In genomic region chr8:84184085-84185043, GRCm38 (mm10) we compare ENCODE assay signal across 8 mouse cellular contexts. TPM values are rescaled to one million over a fixed set of nuclear protein-coding genes. Genes with fewer than 3 reads are reported as not detected.
DNase-seq lines count a peak whose midpoint lies in the region; ATAC-seq and TF ChIP-seq lines count a peak whose summit lies in the region.

No protein-coding gene starts in this region.

- no peak for TF ChIP-seq CTCF in left cerebral cortex, adult 2 months (IDR thresholded peaks at IDR 0.05)
- TF ChIP-seq CTCF in midbrain, postnatal 0 days (IDR thresholded peaks at IDR 0.05) = no peak

- H3K4me3 ChIP-seq in left cerebral cortex, adult 2 months = peak overlapping the region; percentile 63
- peak overlapping the region; percentile 91 for H3K4me3 ChIP-seq in embryonic facial prominence, embryonic 10.5 days
- H3K4me3 ChIP-seq in hindbrain, embryonic 16.5 days (ENCODE audit: low read length) = peak overlapping the region; percentile 71
- H3K4me3 ChIP-seq in midbrain, postnatal 0 days (ENCODE audit: low read depth, low read length) = peak overlapping the region; percentile 79

- H3K27ac ChIP-seq in left cerebral cortex, adult 2 months = peak overlapping the region; percentile 57
- H3K27ac ChIP-seq in embryonic facial prominence, embryonic 10.5 days (replicated peaks) = peak overlapping the region; percentile 100
- peak overlapping the region; percentile 94 for H3K27ac ChIP-seq in hindbrain, embryonic 16.5 days (ENCODE audit: low read depth, low read length)
- H3K27ac ChIP-seq in midbrain, postnatal 0 days (ENCODE audit: low read depth, low read length) = peak overlapping the region; percentile 97

- peaks cover 65% of the 10 kb centered on the region for H3K4me1 ChIP-seq in embryonic facial prominence, embryonic 10.5 days
- peaks cover 47% of the 10 kb centered on the region for H3K4me1 ChIP-seq in hindbrain, embryonic 16.5 days (ENCODE audit: control insufficient read depth, insufficient read depth, low read depth, low read length)
- H3K4me1 ChIP-seq in midbrain, postnatal 0 days (ENCODE audit: insufficient read depth, low read length) = peaks cover 26% of the 10 kb centered on the region

- H3K27me3 ChIP-seq in embryonic facial prominence, embryonic 10.5 days (replicated peaks; ENCODE audit: low read depth, poor library complexity, severe bottlenecking) = peaks cover 34% of the 10 kb centered on the region
- peaks cover 2% of the 10 kb centered on the region; the same call in 1 of the 2 replicates for H3K27me3 ChIP-seq in hindbrain, embryonic 16.5 days (replicated peaks; ENCODE audit: control insufficient read depth, insufficient read depth, low read length)
- H3K27me3 ChIP-seq in midbrain, postnatal 0 days (ENCODE audit: insufficient read depth, low read length) = no peaks in the 10 kb centered on the region

- intact Hi-C loops in left cerebral cortex, adult 2 months (cut with DNase I) = loop anchor here (5.0 kb wide), 1 partner anchor 88 kb away; the partner anchor contains the start of gene Ccdc130
- intact Hi-C loops in left cerebral cortex, postnatal 36 days (cut with DNase I) = loop anchor here (5.0 kb wide), 1 partner anchor 173 kb away; no protein-coding TSS in a partner anchor

- 23% methylated on average over 21 of the region's 21 CpGs for WGBS in embryonic facial prominence, embryonic 10.5 days
- 15% methylated on average over 21 of the region's 21 CpGs for WGBS in hindbrain, embryonic 16.5 days
- 15% methylated on average over 21 of the region's 21 CpGs for WGBS in midbrain, postnatal 0 days

- peak overlapping the region; percentile 79 for H3K4me2 ChIP-seq in hindbrain, embryonic 16.5 days (ENCODE audit: low read length)
- peak overlapping the region; percentile 80 for H3K4me2 ChIP-seq in midbrain, postnatal 0 days (ENCODE audit: low read depth, low read length, poor library complexity, severe bottlenecking)

- peak overlapping the region; percentile 96 for H3K9ac ChIP-seq in hindbrain, embryonic 16.5 days (ENCODE audit: low read depth, low read length)
- H3K9ac ChIP-seq in midbrain, postnatal 0 days (replicated peaks; ENCODE audit: low read length, poor library complexity, severe bottlenecking) = peak overlapping the region; percentile 96

- 0 out of 2 replicates have a peak, but pooled peaks have one; percentile 3 for ATAC-seq in hindbrain, embryonic 16.5 days
- peak; percentile 11 for ATAC-seq in midbrain, postnatal 0 days (ENCODE audit: low FRiP score)

- no peak for DNase-seq in left cerebral cortex, adult 2 months (ENCODE audit: extremely low spot score in 1 of 2, low spot score in 2 of 2)
- DNase-seq in left cerebral cortex, adult 9 months (ENCODE audit: low spot score in 2 of 2) = no peak
- no peak for DNase-seq in embryonic facial prominence, embryonic 10.5 days (ENCODE audit: low spot score)
- no peak for DNase-seq in midbrain, postnatal 0 days (ENCODE audit: low spot score)
- no peak for DNase-seq in adrenal gland, postnatal 10 days
- no peak for DNase-seq in left cerebral cortex, postnatal 36 days (ENCODE audit: low spot score in 2 of 2)
- DNase-seq in frontal cortex, adult 2 months (ENCODE audit: extremely low spot score in 1 of 2, low spot score in 1 of 2) = no peak

- H3K36me3 ChIP-seq in embryonic facial prominence, embryonic 10.5 days (replicated peaks) = peaks cover 12% of the 10 kb centered on the region; the same call in 1 of the 2 replicates
- no peaks in the 10 kb centered on the region for H3K36me3 ChIP-seq in hindbrain, embryonic 16.5 days (ENCODE audit: control insufficient read depth, insufficient read depth, low read length)
- no peaks in the 10 kb centered on the region for H3K36me3 ChIP-seq in midbrain, postnatal 0 days (ENCODE audit: insufficient read depth, low read length)

- H3K9me3 ChIP-seq in embryonic facial prominence, embryonic 10.5 days = no peaks in the 10 kb centered on the region
- no peaks in the 10 kb centered on the region for H3K9me3 ChIP-seq in hindbrain, embryonic 16.5 days (ENCODE audit: control insufficient read depth, low read length)
- no peaks in the 10 kb centered on the region for H3K9me3 ChIP-seq in midbrain, postnatal 0 days (ENCODE audit: low read length)

RNA-seq across cellular contexts. Expression of gene Nanos3, which starts 0.7 kb away (rescaled TPM):
- total RNA-seq in left cerebral cortex, adult 2 months (2021) = 1 to 10 TPM; 2.0 to 3.0 TPM
- polyA plus RNA-seq in embryonic facial prominence, embryonic 10.5 days (2016; fragmentation: Nextera tagmentation; extraction: Ambion mirVana) = 2.4 and 3.5 TPM in 2 replicates
- 6.2 and 6.8 TPM in 2 replicates for polyA plus RNA-seq in hindbrain, embryonic 16.5 days (2015; fragmentation: Nextera tagmentation; extraction: Ambion mirVana)
- 0.27 and 4.6 TPM in 2 replicates for total RNA-seq in midbrain, postnatal 0 days (2014; rRNA removed)
- 14.0 and 15.3 TPM in 2 replicates for polyA plus RNA-seq in midbrain, postnatal 0 days (2015; fragmentation: Nextera tagmentation; extraction: Ambion mirVana)
- 1 to 10 TPM in 1 of 2 experiments, under 1 TPM in 1; 0.96 to 2.3 TPM for total RNA-seq in adrenal gland, postnatal 10 days (2021)
- 1 to 10 TPM; 3.7 to 3.9 TPM for total RNA-seq in left cerebral cortex, postnatal 36 days (2021)
- 2.1 and 2.6 TPM in 2 replicates for polyA plus RNA-seq in frontal cortex, adult 2 months (2012; rRNA removed)

RNA-seq across cellular contexts. Expression of gene 4930432K21Rik, which starts 36.5 kb away (rescaled TPM):
- 1 to 10 TPM; 2.0 to 2.8 TPM for total RNA-seq in left cerebral cortex, adult 2 months (2021)
- 1.5 and 1.8 TPM in 2 replicates for polyA plus RNA-seq in embryonic facial prominence, embryonic 10.5 days (2016; fragmentation: Nextera tagmentation; extraction: Ambion mirVana)
- polyA plus RNA-seq in hindbrain, embryonic 16.5 days (2015; fragmentation: Nextera tagmentation; extraction: Ambion mirVana) = 2.7 and 2.9 TPM in 2 replicates
- 5.6 and 5.7 TPM in 2 replicates for total RNA-seq in midbrain, postnatal 0 days (2014; rRNA removed)
- polyA plus RNA-seq in midbrain, postnatal 0 days (2015; fragmentation: Nextera tagmentation; extraction: Ambion mirVana) = 2.2 and 2.4 TPM in 2 replicates
- under 1 TPM; 0.36 to 0.79 TPM for total RNA-seq in adrenal gland, postnatal 10 days (2021)
- 1 to 10 TPM; 1.7 to 2.1 TPM for total RNA-seq in left cerebral cortex, postnatal 36 days (2021)
- 2.6 and 2.9 TPM in 2 replicates for polyA plus RNA-seq in frontal cortex, adult 2 months (2012; rRNA removed)

RNA-seq across cellular contexts. Expression of gene Cc2d1a, which starts 36.6 kb away (rescaled TPM):
- total RNA-seq in left cerebral cortex, adult 2 months (2021) = 10 to 100 TPM; 49.9 to 52.2 TPM
- polyA plus RNA-seq in embryonic facial prominence, embryonic 10.5 days (2016; fragmentation: Nextera tagmentation; extraction: Ambion mirVana) = 20.4 and 21.0 TPM in 2 replicates
- 53.3 and 54.5 TPM in 2 replicates for polyA plus RNA-seq in hindbrain, embryonic 16.5 days (2015; fragmentation: Nextera tagmentation; extraction: Ambion mirVana)
- total RNA-seq in midbrain, postnatal 0 days (2014; rRNA removed) = 86.1 and 101 TPM in 2 replicates
- polyA plus RNA-seq in midbrain, postnatal 0 days (2015; fragmentation: Nextera tagmentation; extraction: Ambion mirVana) = 65.9 and 70.7 TPM in 2 replicates
- 10 to 100 TPM; 18.6 to 27.0 TPM for total RNA-seq in adrenal gland, postnatal 10 days (2021)
- 10 to 100 TPM; 51.1 to 53.6 TPM for total RNA-seq in left cerebral cortex, postnatal 36 days (2021)
- 38.4 and 40.2 TPM in 2 replicates for polyA plus RNA-seq in frontal cortex, adult 2 months (2012; rRNA removed)

RNA-seq across cellular contexts. Expression of gene Zswim4, which starts 52.5 kb away (rescaled TPM):
- 10 to 100 TPM; 15.1 to 17.8 TPM for total RNA-seq in left cerebral cortex, adult 2 months (2021)
- 37.2 and 41.7 TPM in 2 replicates for polyA plus RNA-seq in embryonic facial prominence, embryonic 10.5 days (2016; fragmentation: Nextera tagmentation; extraction: Ambion mirVana)
- polyA plus RNA-seq in hindbrain, embryonic 16.5 days (2015; fragmentation: Nextera tagmentation; extraction: Ambion mirVana) = 16.2 and 22.2 TPM in 2 replicates
- total RNA-seq in midbrain, postnatal 0 days (2014; rRNA removed) = 37.7 and 41.8 TPM in 2 replicates
- polyA plus RNA-seq in midbrain, postnatal 0 days (2015; fragmentation: Nextera tagmentation; extraction: Ambion mirVana) = 11.8 and 11.9 TPM in 2 replicates
- 10 to 100 TPM; 22.7 to 26.3 TPM for total RNA-seq in adrenal gland, postnatal 10 days (2021)
- total RNA-seq in left cerebral cortex, postnatal 36 days (2021) = 10 to 100 TPM; 12.5 to 16.9 TPM
- polyA plus RNA-seq in frontal cortex, adult 2 months (2012; rRNA removed) = 13.7 TPM in 2 replicates

RNA-seq across cellular contexts. Expression of gene Podnl1, which starts 58.6 kb away (rescaled TPM):
- total RNA-seq in left cerebral cortex, adult 2 months (2021) = not detected
- polyA plus RNA-seq in embryonic facial prominence, embryonic 10.5 days (2016; fragmentation: Nextera tagmentation; extraction: Ambion mirVana) = 0.08 and 0.12 TPM in 2 replicates
- polyA plus RNA-seq in hindbrain, embryonic 16.5 days (2015; fragmentation: Nextera tagmentation; extraction: Ambion mirVana) = 0.51 and 0.55 TPM in 2 replicates
- 0.05 and 0.19 TPM in 2 replicates for total RNA-seq in midbrain, postnatal 0 days (2014; rRNA removed)
- 0.38 and 0.56 TPM in 2 replicates for polyA plus RNA-seq in midbrain, postnatal 0 days (2015; fragmentation: Nextera tagmentation; extraction: Ambion mirVana)
- total RNA-seq in adrenal gland, postnatal 10 days (2021) = 1 to 10 TPM in 1 of 2 experiments, under 1 TPM in 1; 1.00 to 1.8 TPM
- total RNA-seq in left cerebral cortex, postnatal 36 days (2021) = not detected
- polyA plus RNA-seq in frontal cortex, adult 2 months (2012; rRNA removed) = 0.04 and 0.08 TPM in 2 replicates
